Mouse (Mus musculus): ENCODE measurements around the gene Utp14a. TPM values are rescaled to one million over a fixed set of nuclear protein-coding genes. Genes with fewer than 3 reads are reported as not detected.

Utp14a gene
- polyA plus RNA-seq, 1 experiment: 5.1 TPM

- H3K27ac ChIP-seq (replicated peaks; ENCODE audit: low read depth, low read length): peak overlapping the region; percentile 99
- H3K4me1 ChIP-seq (ENCODE audit: control insufficient read depth, insufficient read depth, insufficient read length, low read length): no peaks in the 10 kb centered on the region
- peak overlapping the region; percentile 90 for H3K4me3 ChIP-seq (ENCODE audit: insufficient read depth, low read depth, low read length)
Observed at GRCm38 (mm10) chrX:48285006-48285650, 28.5 kb downstream of the Utp14a start.

GRCm38 (mm10) chrX:48285651-48286021 is 29.0 kb downstream of the Utp14a start:
- H3K4me1 ChIP-seq (ENCODE audit: control insufficient read depth, insufficient read depth, insufficient read length, low read length): no peaks in the 10 kb centered on the region
- peak overlapping the region; percentile 64 for H3K4me3 ChIP-seq (ENCODE audit: insufficient read depth, low read depth, low read length)
- peak overlapping the region; percentile 23; the same call in 1 of the 2 replicates for H3K27ac ChIP-seq (replicated peaks; ENCODE audit: low read depth, low read length)

GRCm38 (mm10) chrX:48286488-48286887 is 29.8 kb downstream of the Utp14a start:
- Histone ChIP-seq H3K27ac (replicated peaks; ENCODE audit: low read depth, low read length) (no peak overlapping the region), H3K4me3 (ENCODE audit: insufficient read depth, low read depth, low read length) (no peak overlapping the region), H3K4me1 (ENCODE audit: control insufficient read depth, insufficient read depth, insufficient read length, low read length) (no peaks in the 10 kb centered on the region)

- Histone ChIP-seq H3K27ac (replicated peaks; ENCODE audit: low read depth, low read length) (no peak overlapping the region), H3K4me1 (ENCODE audit: control insufficient read depth, insufficient read depth, insufficient read length, low read length) (no peaks in the 10 kb centered on the region), H3K4me3 (ENCODE audit: insufficient read depth, low read depth, low read length) (no peak overlapping the region)
Observed at GRCm38 (mm10) chrX:48288008-48288407, 31.3 kb downstream of the Utp14a start.

- H3K27ac ChIP-seq (replicated peaks; ENCODE audit: low read depth, low read length): no peak overlapping the region
- no peak overlapping the region for H3K4me3 ChIP-seq (ENCODE audit: insufficient read depth, low read depth, low read length)
- H3K4me1 ChIP-seq (ENCODE audit: control insufficient read depth, insufficient read depth, insufficient read length, low read length): no peaks in the 10 kb centered on the region
Observed at GRCm38 (mm10) chrX:48291413-48291812, 34.8 kb downstream of the Utp14a start.

GRCm38 (mm10) chrX:48305356-48305755 is 48.7 kb downstream of the Utp14a start:
- H3K4me3 ChIP-seq (ENCODE audit: insufficient read depth, low read depth, low read length): no peak overlapping the region
- H3K27ac ChIP-seq (replicated peaks; ENCODE audit: low read depth, low read length): no peak overlapping the region
- no peaks in the 10 kb centered on the region for H3K4me1 ChIP-seq (ENCODE audit: control insufficient read depth, insufficient read depth, insufficient read length, low read length)

GRCm38 (mm10) chrX:48310706-48311517 is 54.2 kb downstream of the Utp14a start:
- no peak overlapping the region for H3K27ac ChIP-seq (replicated peaks; ENCODE audit: low read depth, low read length)
- H3K4me3 ChIP-seq (ENCODE audit: insufficient read depth, low read depth, low read length): no peak overlapping the region
- H3K4me1 ChIP-seq (ENCODE audit: control insufficient read depth, insufficient read depth, insufficient read length, low read length): no peaks in the 10 kb centered on the region

GRCm38 (mm10) chrX:48311727-48312126 is 55.1 kb downstream of the Utp14a start:
- Histone ChIP-seq H3K27ac (replicated peaks; ENCODE audit: low read depth, low read length) (no peak overlapping the region), H3K4me1 (ENCODE audit: control insufficient read depth, insufficient read depth, insufficient read length, low read length) (no peaks in the 10 kb centered on the region), H3K4me3 (ENCODE audit: insufficient read depth, low read depth, low read length) (no peak overlapping the region)

GRCm38 (mm10) chrX:48314530-48315079 is 57.9 kb downstream of the Utp14a start:
- Histone ChIP-seq H3K27ac (replicated peaks; ENCODE audit: low read depth, low read length) (no peak overlapping the region; the same call in 1 of the 2 replicates), H3K4me1 (ENCODE audit: control insufficient read depth, insufficient read depth, insufficient read length, low read length) (no peaks in the 10 kb centered on the region), H3K4me3 (ENCODE audit: insufficient read depth, low read depth, low read length) (peak overlapping the region; percentile 67)

- Histone ChIP-seq H3K4me3 (ENCODE audit: insufficient read depth, low read depth, low read length) (no peak overlapping the region), H3K4me1 (ENCODE audit: control insufficient read depth, insufficient read depth, insufficient read length, low read length) (no peaks in the 10 kb centered on the region)
Observed at GRCm38 (mm10) chrX:48317444-48317843, 60.8 kb downstream of the Utp14a start.

GRCm38 (mm10) chrX:48318194-48318593 is 61.5 kb downstream of the Utp14a start:
- H3K27ac ChIP-seq (replicated peaks; ENCODE audit: low read depth, low read length): no peak overlapping the region
- no peak overlapping the region for H3K4me3 ChIP-seq (ENCODE audit: insufficient read depth, low read depth, low read length)
- H3K4me1 ChIP-seq (ENCODE audit: control insufficient read depth, insufficient read depth, insufficient read length, low read length): no peaks in the 10 kb centered on the region

More at GRCm38 (mm10) chrX:48317444-48317843, 60.8 kb downstream of the Utp14a start:
- no peak overlapping the region for H3K27ac ChIP-seq (replicated peaks; ENCODE audit: low read depth, low read length)

Other genes starting within 250 kb of the Utp14a start
- gene Apln, start 222.0 kb upstream of the Utp14a start, polyA plus RNA-seq (2012; ENCODE audit: insufficient read depth, insufficient read length, missing spikeins): 2.0 and 2.2 TPM in 2 replicates
- 1.2 and 3.1 TPM in 2 replicates for gene Xpnpep2, start 148.1 kb upstream of the Utp14a start, polyA plus RNA-seq (2012; ENCODE audit: insufficient read depth, insufficient read length, missing spikeins)
- gene Sash3, start 110.4 kb upstream of the Utp14a start, polyA plus RNA-seq (2012; ENCODE audit: insufficient read depth, insufficient read length, missing spikeins): 1.3 and 1.4 TPM in 2 replicates
- gene Zdhhc9, start 48.0 kb upstream of the Utp14a start, polyA plus RNA-seq (2012; ENCODE audit: insufficient read depth, insufficient read length, missing spikeins): 8.3 and 12.0 TPM in 2 replicates
- gene Bcorl1, start 84.5 kb downstream of the Utp14a start, polyA plus RNA-seq (2012; ENCODE audit: insufficient read depth, insufficient read length, missing spikeins): 4.0 and 8.8 TPM in 2 replicates
- gene Elf4, start 206.3 kb downstream of the Utp14a start, polyA plus RNA-seq (2012; ENCODE audit: insufficient read depth, insufficient read length, missing spikeins): 1.9 and 2.6 TPM in 2 replicates